Mouse (Mus musculus) midbrain, postnatal 0 days (tissue): ENCODE data around the gene Tchh. TPM values are rescaled to one million over a fixed set of nuclear protein-coding genes. Genes with fewer than 3 reads are reported as not detected.
"Not testable (repeated sequence)": the region's sequence is repeated elsewhere in the genome, so short reads cannot be mapped to it uniquely, and the experiment has no call there.

Experiments
- ATAC-seq: fragments of 200-750 bp; cut with Nextera tagmentation; 2 replicates; pipeline ENCODE4 v1.8.0; 2017; ENCODE audit warnings: moderate number of reproducible peaks, mild to moderate bottlenecking, moderate TSS enrichment, moderate library complexity; ENCODE audit not compliant: low FRiP score
- DNase-seq: peaks from one replicate; pipeline ENCODE4 v3.0.0-alpha.2; 2015; ENCODE audit warnings: low spot score
- H3K27ac ChIP-seq: fragments of 300-500 bp; sonication (generic); 2 replicates; pipeline ENCODE4 v1.5.1; 2014; ENCODE audit warnings: low read depth, mild to moderate bottlenecking, low read length, mixed read lengths
- H3K27me3 ChIP-seq: fragments of 300-500 bp; sonication (generic); 2 replicates; pipeline ENCODE4 v1.6.1; 2014; ENCODE audit warnings: low read length, control low read depth, mixed read lengths; ENCODE audit not compliant: insufficient read depth
- H3K36me3 ChIP-seq: fragments of 300-500 bp; sonication (generic); 2 replicates; pipeline ENCODE4 v1.6.1; 2014; ENCODE audit warnings: low read length, control low read depth, mixed read lengths; ENCODE audit not compliant: insufficient read depth
- H3K4me1 ChIP-seq: fragments of 300-500 bp; sonication (generic); 2 replicates; pipeline ENCODE4 v1.6.1; 2014; ENCODE audit warnings: mild to moderate bottlenecking, control low read depth, antibody characterized with exemption, low read length, mixed read lengths; ENCODE audit not compliant: insufficient read depth
- H3K4me2 ChIP-seq: fragments of 300-500 bp; sonication (generic); 2 replicates; pipeline ENCODE4 v1.6.1; 2014; ENCODE audit warnings: low read depth, mild to moderate bottlenecking, low read length, mixed read lengths; ENCODE audit not compliant: poor library complexity, severe bottlenecking
- H3K4me3 ChIP-seq: fragments of 300-500 bp; sonication (generic); 2 replicates; pipeline ENCODE4 v1.5.1; 2014; ENCODE audit warnings: low read depth, mild to moderate bottlenecking, low read length, moderate library complexity
- H3K9ac ChIP-seq: fragments of 300-500 bp; sonication (generic); replicated peaks from 2 replicates; pipeline ENCODE4 v1.6.1; 2014; ENCODE audit warnings: mild to moderate bottlenecking, low read length, moderate library complexity, mixed read lengths; ENCODE audit not compliant: poor library complexity, severe bottlenecking
- H3K9me3 ChIP-seq: fragments of 300-500 bp; sonication (generic); 2 replicates; pipeline ENCODE4 v1.6.1; 2016; ENCODE audit warnings: low read length, control low read depth
- CTCF ChIP-seq: IDR thresholded peaks from 2 replicates; pipeline ENCODE4 v1.5.1; 2016; ENCODE audit warnings: antibody characterized with exemption, mild to moderate bottlenecking
- WGBS: fragments of 180-500 bp; shearing (Covaris S2); extraction: QIAGEN DNeasy Blood & Tissue Kit; methylation state at CpG from one replicate; pipeline ENCODE4 v1.1.7; 2014; 5-methylcytosine and 5-hydroxymethylcytosine counted together
- polyA plus RNA-seq: library from polyadenylated mRNA; unstranded; fragments of >200 nt; fragmentation: Nextera tagmentation; extraction: Ambion mirVana; gene quantifications from 2 replicates; pipeline ENCODE4 v1.2.1, GENCODE M21; 2015
- total RNA-seq: library from RNA; depleted of rRNA; stranded (reverse); fragments of >200 nt; gene quantifications from 2 replicates; pipeline ENCODE4 v1.2.3, GENCODE M21; 2014

The Tchh gene
- total and polyA plus RNA-seq, 2 experiments from 2014 or later = 0.77 to 2.1 TPM

- Histone ChIP-seq H3K4me1 (no peaks in the 10 kb centered on the region), H3K9me3 (no peaks in the 10 kb centered on the region), H3K4me3 (no peak overlapping the region), H3K9ac (no peak overlapping the region), H3K4me2 (no peak overlapping the region), H3K36me3 (no peaks in the 10 kb centered on the region), H3K27ac (no peak overlapping the region), H3K27me3 (no peaks in the 10 kb centered on the region)
- no peak for ATAC-seq
- 88% methylated on average over 2 of the region's 2 CpGs for WGBS
- no peak for DNase-seq
- TF ChIP-seq CTCF = no peak
These were observed 40.0 kb downstream of the Tchh start for GRCm38 (mm10) chr3:93481982-93482616.

GRCm38 (mm10) chr3:93485611-93486010 is 43.5 kb downstream of the Tchh start:
- Histone ChIP-seq H3K27ac (no peak overlapping the region), H3K9me3 (no peaks in the 10 kb centered on the region), H3K9ac (no peak overlapping the region), H3K27me3 (no peaks in the 10 kb centered on the region), H3K4me3 (no peak overlapping the region), H3K36me3 (no peaks in the 10 kb centered on the region), H3K4me1 (no peaks in the 10 kb centered on the region), H3K4me2 (no peak overlapping the region)
- TF ChIP-seq CTCF = no peak
- 89% methylated on average over 3 of the region's 3 CpGs for WGBS
- DNase-seq (no peak), ATAC-seq (no peak)

DNA sequence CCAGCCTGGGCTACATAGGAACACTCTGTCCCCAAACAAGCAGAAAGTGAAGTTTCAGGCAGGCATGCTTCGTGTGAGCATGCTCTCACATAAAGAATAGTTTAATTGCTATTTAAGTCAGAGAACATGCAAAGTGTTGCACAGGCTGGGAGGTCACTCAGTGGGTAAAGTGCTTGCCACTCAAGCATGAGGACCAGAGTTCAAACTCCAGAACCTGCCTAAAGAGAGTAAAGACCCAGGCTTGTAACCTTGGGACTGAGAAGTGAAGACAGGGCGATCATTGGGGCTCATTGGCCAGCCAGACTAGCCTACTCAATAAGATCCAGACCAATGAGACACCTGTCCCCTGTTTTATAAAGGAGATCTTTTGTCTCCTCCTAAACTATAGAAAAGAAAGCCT is 46.4 kb downstream of the Tchh start:
- ATAC-seq (no peak), DNase-seq (no peak)
- no peaks in the 10 kb centered on the region for H3K4me1 ChIP-seq
- no peak overlapping the region for H3K27ac ChIP-seq
- H3K4me3 ChIP-seq = no peak overlapping the region
- WGBS = 91% methylated on average over 2 of the region's 2 CpGs
- no peaks in the 10 kb centered on the region for H3K9me3 ChIP-seq
- H3K9ac ChIP-seq = no peak overlapping the region
- H3K27me3 ChIP-seq = no peaks in the 10 kb centered on the region
- no peak for TF ChIP-seq CTCF
- no peak overlapping the region for H3K4me2 ChIP-seq
- no peaks in the 10 kb centered on the region for H3K36me3 ChIP-seq

- no peak for TF ChIP-seq CTCF
- H3K4me2 ChIP-seq = no peak overlapping the region
- no peaks in the 10 kb centered on the region for H3K36me3 ChIP-seq
- ATAC-seq (no peak), DNase-seq (no peak)
- 69% methylated on average over 3 of the region's 3 CpGs for WGBS
- H3K4me1 ChIP-seq = no peaks in the 10 kb centered on the region
- no peaks in the 10 kb centered on the region for H3K9me3 ChIP-seq
- no peak overlapping the region for H3K27ac ChIP-seq
- no peak overlapping the region for H3K4me3 ChIP-seq
- no peaks in the 10 kb centered on the region for H3K27me3 ChIP-seq
- H3K9ac ChIP-seq = no peak overlapping the region
These were observed 50.0 kb downstream of the Tchh start for GRCm38 (mm10) chr3:93492176-93492575.

- Histone ChIP-seq H3K4me3 (no peak overlapping the region), H3K27me3 (no peaks in the 10 kb centered on the region), H3K36me3 (no peaks in the 10 kb centered on the region), H3K9ac (no peak overlapping the region), H3K9me3 (no peaks in the 10 kb centered on the region), H3K4me1 (no peaks in the 10 kb centered on the region), H3K27ac (no peak overlapping the region), H3K4me2 (no peak overlapping the region)
- peak; percentile 96 for TF ChIP-seq CTCF
- 2% methylated on average over 4 of the region's 4 CpGs for WGBS
- ATAC-seq = peak; percentile 90
- DNase-seq = peak; percentile 93
These were observed 51.9 kb downstream of the Tchh start for GRCm38 (mm10) chr3:93493992-93494391.

- not testable (repeated sequence) for DNase-seq
- TF ChIP-seq CTCF = peak; percentile 58
- 32% methylated on average over 5 of the region's 5 CpGs for WGBS
These were observed 52.6 kb downstream of the Tchh start for GRCm38 (mm10) chr3:93494774-93495173.

More at GRCm38 (mm10) chr3:93494774-93495173, 52.6 kb downstream of the Tchh start:
- H3K9ac ChIP-seq, H3K4me3 ChIP-seq, H3K27me3 ChIP-seq, H3K4me1 ChIP-seq, H3K9me3 ChIP-seq, ATAC-seq, H3K36me3 ChIP-seq, H3K27ac ChIP-seq, H3K4me2 ChIP-seq: not testable (repeated sequence)
